Mouse (Mus musculus) gastrocnemius, postnatal 25 days (tissue): Measurements from ENCODE around the gene Ephb3. TPM values are rescaled to one million over a fixed set of nuclear protein-coding genes. Genes with fewer than 3 reads are reported as not detected.
"Not testable (repeated sequence)": the region's sequence is repeated elsewhere in the genome, so short reads cannot be mapped to it uniquely, and the experiment has no call there.

ENCODE experiments used
- DNase-seq: peaks from one replicate; pipeline ENCODE4 v3.0.0; 2022
- long read RNA-seq, 2 experiments: library from polyadenylated mRNA; stranded (forward); transcript quantifications; one replicate each; pipeline ENCODE4 v2.0.0; 2021
- total RNA-seq, 2 experiments: library from RNA; stranded (reverse); gene quantifications; 1 replicate in 1 of 2; 2 replicates in 1 of 2; pipeline ENCODE4 v1.2.3; 2021

The Ephb3 gene
- total RNA-seq = 1 to 10 TPM; 1.4 to 1.7 TPM
- long read RNA-seq, experiment 1 = 0 reads
- long read RNA-seq, experiment 2, full-length matches to known transcripts = 1 of 3 reads
- long read RNA-seq, experiment 2, partial matches to known transcripts = 1 of 3 reads
- long read RNA-seq, experiment 2, other reads (novel, unspliced or antisense) = 1 of 3 reads

DNA sequence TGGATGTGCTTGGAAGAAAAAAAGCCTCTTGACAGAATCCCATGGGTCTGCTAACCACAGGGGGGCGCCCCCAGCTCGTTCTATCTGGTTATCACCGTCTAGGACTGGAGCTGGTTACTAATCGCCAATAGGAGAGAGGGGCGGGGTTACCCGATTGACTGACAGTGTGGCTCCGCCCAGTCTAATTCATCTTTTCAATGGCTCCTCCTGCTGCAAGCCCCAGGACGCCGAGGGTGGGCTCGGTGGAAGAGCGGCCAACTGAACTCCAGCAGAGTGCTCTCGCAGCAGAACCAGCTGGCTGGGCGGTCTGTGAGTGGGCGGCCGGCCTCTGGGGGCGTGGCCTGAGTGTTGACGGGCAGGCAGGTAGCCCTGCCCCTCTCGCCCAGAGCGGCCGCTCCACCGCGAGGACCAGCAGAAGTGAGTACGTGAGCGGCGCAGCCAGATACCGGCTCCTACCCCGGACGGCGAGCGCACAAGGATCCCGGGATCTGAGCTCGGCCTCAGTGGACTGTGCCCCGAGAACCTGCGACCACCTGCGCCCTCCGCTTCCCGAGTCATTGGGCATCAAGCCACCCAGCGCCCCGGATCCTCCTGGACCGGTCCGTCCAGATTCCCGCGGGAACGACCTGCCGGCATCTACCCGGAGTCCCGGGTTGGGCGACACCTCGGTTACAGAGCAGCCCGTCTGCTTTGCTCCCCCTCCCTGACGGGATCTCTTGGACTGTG lies at the start of gene Ephb3:
Gene Ephb3, plus strand, starts transcription at position 389 of the 726 bp plus-strand sequence.
- peak; percentile 97 for DNase-seq

DNA sequence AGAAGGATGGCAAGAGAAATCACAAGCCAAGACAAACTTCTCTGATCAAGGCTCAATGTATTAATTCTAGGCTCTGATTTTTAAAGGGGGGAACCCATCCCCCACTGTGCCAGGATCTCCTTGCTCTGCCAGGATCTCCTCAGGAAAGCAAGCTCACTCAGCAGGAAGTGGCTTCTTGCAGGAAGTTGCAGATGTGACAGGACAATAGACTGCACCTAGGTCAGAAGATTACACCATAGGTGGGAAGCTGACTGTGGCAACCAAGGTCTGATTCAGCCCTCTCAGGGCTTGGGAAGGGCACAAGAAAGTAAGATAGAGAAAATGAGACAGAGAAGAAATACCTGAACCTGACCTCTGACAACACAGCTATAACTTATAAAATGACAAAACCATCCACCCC lies 48.3 kb upstream of the Ephb3 start:
- DNase-seq = not testable (repeated sequence)

DNA sequence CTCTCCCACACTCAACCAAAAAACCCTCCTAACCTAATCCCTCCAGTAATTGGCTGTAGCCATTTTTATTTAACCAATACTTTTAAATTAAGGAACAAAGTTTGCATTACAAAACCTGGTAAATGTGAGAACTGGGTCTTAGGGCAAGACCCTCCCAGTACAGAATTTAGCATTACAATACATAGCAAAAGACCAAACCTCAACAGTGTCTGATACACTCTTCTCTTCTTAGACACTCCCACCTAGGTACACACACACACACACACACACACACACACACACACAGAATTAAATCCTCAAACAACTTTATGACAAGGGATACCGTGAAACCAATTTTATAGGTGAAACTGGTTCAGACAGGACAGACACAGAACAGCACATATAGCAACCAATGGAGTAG lies 45.3 kb upstream of the Ephb3 start:
- DNase-seq = not testable (repeated sequence)

DNA sequence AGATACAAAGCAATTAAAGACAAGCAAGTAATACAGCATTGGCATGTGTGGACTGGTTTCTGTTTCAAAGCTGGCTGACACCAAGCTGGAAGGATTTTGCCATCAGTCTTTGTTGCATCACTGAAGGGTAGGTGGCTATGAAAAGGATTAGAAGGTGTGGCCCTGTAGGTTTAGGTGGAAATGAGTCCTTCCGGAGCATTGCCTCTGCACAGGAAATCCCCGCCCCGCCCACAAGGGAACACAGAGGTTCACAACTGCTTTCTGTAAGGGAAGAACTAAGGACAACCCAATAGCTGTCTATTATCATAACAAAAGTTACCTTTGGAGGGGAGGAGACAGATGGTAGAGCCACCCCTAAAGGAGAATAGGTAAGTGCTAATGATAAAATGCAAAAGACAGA lies 41.1 kb upstream of the Ephb3 start:
- not testable (repeated sequence) for DNase-seq

DNA sequence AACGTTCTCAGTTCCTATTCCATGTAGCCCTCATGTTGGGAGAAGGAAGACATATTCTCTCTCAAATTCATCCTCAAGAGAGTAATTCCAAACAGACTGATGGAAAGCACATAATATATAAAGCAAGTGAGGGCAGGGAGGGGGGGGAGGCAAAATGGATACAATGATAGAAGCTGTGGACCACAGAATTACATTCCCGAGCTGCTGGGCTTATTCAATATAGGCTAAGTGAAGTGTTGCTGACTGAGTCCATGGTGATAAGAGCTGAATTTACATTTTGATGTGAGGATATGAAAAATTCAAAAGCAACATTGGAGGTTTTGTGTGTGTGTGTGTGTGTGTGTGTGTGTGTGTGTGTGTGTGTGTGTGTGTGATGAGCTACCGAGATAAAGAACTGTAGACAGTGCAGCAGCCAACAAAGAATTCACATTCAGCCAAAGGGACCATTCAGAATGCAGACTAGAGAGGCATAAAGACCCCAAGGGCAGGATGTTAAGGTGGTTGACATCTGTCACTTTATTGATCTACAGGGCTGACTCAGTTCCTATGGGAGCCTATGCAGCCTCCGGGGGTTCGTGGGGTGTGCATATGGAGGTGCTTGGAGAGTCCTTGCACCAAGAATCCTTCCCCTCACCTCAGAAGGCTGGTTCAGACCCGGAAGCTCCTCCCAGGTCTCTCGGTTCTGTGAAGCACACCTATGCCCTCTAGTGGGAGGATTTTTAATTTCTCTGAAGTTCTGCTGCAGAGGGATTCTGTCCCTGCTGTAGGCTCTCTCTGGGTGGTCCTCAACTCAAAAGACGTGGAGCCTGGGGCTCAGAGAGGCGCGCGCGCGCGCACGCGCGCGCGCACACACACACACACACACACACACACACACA lies 39.0 kb upstream of the Ephb3 start:
- DNase-seq = not testable (repeated sequence)

DNA sequence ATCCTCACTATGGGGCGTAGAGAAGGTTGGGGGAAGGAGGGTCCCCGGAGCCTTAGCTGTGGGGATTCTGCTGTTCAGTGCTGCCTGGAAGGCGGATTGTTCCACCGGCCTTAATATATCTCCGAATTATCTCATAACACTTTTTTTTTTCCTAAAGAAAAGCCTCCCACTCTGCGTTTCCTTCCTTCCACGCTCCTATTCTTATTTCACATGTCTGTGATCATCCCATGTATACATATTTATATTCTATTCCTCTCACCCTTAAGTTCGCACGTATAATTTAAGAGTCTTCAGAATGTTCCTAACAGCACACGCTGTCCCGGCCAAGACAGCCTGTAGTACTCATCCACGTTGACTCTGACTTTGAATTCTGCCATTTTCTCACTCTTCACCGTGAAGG lies 35.8 kb upstream of the Ephb3 start:
- DNase-seq = no peak

DNA sequence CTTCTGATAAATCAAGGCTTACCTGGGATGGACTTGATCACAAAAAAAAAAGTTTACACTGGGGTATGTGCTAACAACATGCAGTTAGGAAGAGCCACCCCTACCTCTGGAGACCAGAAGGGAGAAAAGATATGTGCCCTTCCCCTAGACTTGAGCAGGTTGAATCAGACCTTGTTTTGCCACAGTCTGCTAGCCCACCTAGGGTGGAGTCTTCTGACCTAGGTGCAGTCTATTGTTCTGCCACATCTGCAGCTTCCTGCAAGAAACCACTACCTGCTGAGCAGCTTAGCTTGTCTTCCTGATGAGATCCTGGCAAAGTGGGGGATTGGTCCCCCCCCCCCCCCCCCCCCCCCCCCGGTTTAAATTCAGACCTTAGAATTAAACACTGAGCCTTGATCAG lies 29.3 kb upstream of the Ephb3 start:
- DNase-seq = no peak

DNA sequence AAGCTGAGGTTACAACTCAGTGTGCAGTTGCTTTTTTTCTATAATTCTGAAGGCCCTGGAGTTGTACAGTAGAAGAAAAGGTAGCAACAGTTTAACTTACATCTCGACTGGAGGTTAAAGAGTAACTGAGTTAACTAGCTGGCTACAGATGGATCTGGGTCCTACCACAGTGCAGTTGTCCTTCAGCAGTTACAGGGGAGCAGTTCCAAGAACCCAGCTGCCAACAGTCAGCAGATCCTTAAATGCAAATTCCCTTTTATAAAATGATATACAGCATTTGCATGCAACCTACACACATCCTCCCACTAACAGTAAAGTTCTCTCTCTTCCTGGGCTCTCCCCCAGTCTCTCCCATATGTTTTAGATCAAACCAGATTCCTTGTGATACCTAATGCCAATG lies 22.4 kb upstream of the Ephb3 start:
- DNase-seq = no peak

DNA sequence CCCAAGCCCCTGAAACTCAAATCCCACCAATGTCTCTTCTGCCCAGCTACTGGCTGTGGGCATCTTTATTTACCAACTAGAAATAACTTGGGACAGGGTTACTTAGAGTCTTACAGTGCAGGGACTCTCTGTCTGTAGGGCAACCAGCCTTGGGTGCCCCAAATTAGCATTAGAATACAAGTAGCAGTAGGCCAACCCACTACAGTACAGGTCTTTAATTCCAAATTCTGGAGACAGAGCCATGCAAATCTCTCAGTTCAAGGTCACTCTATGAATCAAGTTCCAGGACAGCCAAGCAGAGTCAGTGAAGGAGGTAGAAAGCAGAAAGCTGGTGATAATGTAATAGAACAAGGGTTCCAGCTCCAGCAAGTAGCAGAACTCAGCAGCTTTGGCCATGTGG lies 19.9 kb upstream of the Ephb3 start:
- no peak for DNase-seq

DNA sequence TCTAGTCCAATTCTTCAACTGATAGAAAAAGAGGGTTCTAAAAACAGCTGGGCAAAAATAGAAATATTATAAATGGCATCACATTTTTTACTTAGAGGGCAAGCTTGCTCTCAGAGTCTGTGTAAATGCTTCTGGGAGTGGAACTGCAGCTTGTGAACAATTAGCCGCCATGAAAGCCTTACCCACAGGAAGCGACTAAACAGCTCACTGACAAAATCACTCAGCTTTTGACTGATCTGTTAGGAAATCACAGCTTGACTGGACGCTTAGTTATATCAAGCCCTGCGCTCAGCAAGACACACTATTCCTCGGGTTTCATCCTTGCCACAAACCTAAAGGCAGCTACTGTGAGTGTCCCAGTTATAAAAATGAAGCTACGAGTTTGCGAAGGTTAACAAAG lies 17.0 kb upstream of the Ephb3 start:
- DNase-seq = no peak

DNA sequence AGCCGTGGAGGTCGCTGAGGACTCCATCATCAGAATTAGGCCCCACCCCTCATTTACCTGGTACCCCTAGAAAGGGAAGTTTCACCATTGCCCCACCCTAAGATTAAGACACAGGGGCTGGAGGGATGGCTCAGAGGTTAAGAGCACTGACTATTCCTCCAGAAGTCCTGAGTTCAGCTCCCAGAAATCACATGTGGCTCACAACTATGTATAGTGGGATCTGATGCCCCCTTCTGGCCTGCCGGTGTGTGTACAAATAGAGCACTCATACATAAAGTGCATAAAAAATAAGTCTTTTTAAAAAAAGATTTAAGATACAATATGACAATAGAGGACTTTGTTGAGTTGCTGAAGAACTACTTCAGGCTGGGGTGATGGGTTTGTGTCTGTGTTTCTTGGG lies 16.2 kb upstream of the Ephb3 start:
- no peak for DNase-seq

DNA sequence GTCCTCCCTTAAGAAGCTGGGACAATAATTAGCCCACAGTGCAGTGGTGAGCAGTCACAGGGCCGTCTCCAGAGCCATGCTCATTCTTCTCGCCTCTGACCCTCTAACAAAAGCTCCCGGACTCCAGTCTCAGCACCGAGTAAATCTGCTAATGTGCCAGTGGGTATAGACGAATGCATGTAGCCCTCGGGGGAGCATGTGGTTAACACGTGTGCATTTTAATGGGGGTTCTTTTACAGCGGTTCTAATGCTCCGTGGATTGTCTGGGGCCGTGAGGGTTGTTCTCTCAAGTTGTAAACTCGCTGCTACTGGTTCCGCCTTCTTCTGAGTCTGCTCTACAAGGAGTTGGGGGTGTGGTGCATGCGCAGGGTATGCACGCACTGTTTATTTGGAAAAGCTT lies 13.0 kb upstream of the Ephb3 start:
- DNase-seq = no peak

DNA sequence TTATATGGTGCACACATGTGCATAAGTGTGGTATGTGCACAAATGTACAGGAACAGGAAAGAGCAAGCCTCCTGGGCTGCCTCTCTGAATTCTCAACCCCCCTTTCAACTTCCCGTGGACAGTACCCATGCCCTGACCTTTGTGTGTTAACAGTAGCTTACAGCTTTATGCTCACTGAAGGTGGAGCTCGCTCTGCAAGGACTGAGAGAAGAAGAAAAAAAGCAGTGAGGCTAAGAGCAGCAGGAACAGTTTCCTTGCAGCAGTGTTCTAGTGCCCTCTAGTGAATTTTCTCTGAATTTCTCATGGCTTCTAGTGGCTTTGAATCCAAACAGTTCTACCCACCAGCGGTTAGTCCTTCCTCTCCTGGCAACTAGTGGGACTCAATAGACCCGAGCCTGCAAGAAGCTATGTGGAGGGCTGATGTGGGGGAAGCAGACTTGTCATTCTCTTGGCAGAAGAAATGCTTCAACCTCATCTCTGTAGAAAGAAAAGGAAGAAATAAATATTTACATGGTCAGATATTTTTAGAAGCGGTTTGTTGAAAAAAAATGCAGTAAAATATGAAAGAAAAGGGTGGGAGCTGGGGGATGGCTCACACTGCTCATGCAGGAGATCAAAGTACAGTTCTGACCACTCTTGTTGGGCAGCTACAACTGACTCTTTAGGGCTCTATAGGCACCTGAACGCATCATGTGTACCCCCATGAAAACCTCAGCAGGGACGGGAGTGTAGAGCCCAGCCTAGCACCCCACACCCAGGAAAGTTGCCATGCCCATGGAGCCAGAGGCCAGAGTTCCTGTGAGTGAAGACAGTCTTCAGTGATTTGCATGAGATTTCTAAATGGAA lies 11.8 kb upstream of the Ephb3 start:
- no peak for DNase-seq

DNA sequence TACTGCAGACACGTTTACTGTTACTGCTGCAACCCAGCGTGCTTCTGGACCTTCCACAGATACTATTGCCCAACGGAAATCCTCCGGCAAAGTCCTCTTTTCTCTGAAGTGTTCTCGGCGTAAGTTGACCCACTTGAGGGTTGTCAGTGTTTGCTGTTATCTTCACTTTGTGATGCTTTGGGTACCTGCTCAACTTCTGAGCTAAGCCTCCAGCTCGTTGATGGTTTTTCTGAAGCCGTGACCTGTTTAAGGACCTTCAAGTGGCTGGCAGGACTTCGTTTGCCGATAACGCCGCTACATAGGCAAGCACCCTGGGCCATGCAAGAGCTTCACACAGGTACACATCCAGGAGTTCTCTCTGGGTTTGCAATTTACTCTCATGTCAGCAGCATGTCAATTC lies 10.4 kb upstream of the Ephb3 start:
- no peak for DNase-seq

DNA sequence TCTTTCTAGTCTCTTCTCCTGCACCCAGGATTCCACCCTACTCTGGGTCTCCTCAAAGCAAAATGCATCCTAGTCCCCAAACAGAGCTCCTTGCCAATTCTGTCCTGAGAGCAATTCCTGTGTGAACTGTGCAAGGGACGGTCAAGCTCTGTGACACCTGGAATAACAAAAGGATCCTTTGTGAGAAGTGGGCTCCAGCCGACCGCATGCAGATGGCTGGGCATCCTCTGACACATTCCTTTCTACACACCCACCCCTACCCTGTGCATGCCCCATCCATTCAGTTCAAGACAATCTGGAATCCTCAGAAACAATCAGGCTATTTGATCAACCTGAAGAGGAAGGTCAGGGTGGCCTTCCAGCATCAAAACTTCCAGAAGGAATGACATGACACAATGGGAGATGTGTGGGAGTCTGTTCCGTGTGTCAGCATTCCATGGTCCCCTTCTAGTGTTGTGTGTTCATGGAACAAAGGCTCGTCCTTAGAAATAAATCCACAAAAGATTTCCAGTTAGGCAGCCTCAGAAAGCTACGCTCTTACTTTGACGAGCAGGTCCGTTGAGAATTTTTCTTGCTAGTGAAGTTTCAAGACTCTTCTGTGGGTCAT lies 9.2 kb upstream of the Ephb3 start:
- DNase-seq = no peak

DNA sequence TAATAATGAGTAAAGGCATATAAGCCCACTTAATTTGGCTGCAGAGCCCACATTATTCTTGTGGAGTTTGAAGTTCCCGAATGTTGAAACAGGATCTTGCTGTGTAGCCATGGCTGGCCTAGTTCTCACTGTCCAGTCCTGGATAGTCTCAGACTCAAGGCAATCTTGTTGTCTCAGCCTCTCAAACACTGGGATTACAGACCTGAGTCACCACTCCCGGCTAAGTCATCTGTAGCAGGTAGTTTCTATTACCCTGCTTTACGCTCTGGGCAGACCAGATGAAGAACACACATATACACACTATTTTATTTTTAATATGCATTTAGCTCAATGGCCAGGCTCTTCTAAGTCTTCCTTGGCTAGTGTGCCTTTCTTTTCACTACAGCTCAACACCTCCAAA lies 8.0 kb upstream of the Ephb3 start:
- no peak for DNase-seq

DNA sequence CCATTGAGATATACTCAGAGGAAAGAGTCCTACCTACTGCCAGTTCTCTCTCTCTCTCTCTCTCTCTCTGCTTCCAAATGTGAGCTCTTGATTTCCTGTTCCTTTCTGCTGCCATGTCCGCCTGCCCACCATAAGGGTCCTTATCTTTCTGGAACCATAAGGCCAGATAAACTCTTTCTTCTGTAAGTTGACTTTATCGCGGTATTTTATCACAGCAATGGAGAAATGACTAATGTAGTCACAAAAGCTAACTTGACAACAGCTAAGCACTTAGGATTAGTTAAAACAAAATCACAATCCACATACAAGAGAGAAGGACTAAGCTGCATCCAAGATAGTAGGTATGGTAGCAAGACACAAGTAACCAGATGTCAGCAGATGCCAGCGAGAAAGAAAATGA lies 7.0 kb upstream of the Ephb3 start:
- no peak for DNase-seq

DNA sequence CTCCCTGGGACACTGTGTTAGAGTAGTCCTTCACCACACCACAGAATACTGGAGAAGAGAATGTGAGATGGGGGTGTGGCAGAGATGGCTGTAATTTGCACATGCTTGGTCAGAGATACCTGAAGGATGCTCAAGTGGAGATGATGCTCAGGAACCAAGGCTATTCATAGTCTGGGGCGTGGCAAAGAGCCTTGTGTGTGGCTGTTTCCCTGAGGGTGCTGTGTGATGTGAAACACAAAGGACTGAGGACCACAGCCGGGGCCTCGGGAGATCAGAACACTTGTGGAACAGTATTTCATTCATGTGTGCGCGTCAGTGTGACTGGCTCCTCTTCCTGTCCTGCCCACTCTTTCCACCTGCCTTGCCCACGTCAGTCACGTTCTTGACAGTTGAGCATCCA lies 6.5 kb upstream of the Ephb3 start:
- no peak for DNase-seq

DNA sequence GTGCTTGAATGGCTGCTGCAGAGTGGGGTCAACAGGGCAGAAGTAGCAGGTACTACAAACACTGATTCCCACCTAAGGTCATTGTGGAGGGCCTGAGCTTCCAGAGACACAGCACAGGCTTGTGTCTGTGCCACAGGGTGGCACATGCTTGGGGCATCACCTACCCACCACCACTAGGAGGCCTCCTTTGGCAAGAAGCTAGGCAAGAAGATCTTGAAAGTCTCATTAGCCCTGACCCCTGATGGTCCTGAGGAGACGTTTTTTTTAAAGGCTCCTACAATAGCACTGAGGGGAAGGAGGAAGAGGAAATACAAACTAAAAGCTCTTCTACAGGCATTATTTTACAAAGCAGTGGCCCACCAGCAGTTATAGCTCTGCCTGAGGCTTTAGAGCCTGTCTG lies 6.0 kb upstream of the Ephb3 start:
- DNase-seq = no peak

DNA sequence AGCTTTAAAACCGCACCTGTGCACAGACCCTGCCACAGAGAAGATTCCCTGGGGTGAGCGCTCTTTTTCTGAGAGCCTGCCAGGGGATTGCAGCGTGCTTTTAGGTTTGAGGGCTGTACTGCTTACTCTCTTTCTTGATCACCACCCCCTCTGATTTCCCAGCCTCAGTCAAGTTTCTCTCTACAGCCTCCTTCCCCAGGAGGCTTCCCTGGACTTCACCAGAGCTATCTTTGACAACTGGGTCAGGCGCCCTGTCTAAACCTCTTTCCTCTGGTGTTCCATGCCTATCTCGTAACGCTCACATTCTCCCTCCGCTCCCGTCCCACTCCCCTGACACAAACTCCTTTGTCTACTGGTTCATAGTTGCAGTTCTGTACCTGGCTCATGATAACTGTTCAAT lies 5.1 kb upstream of the Ephb3 start:
- DNase-seq = no peak

DNA sequence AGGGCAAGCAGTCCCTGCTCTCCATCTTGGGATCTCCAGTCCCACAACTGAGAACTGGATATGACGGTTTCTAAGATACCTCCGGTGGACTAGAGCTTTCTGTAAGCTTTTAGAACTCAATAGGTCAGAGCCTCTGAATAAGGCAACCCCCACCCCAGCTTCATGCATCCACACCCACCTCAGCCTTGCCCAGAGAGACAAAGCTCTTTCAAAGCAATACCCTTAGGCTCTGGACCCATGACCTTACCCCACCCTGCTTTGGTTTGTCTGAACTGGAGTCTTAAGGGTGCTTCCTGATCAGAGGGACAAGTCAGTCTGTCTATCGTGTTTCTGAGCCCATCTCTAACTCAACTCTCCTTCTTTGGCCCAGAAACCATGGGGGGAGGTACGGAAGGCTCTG lies 1.8 kb upstream of the Ephb3 start:
- no peak for DNase-seq
